Mouse (Mus musculus) megakaryocyte, adult 5-6 weeks (primary cell): ENCODE data around the gene Tab1. TPM values are rescaled to one million over a fixed set of nuclear protein-coding genes. Genes with fewer than 3 reads are reported as not detected.
A peak's percentile ranks its signal among the peaks of the same experiment; 100 is the strongest.
"Not testable (repeated sequence)": the region's sequence is repeated elsewhere in the genome, so short reads cannot be mapped to it uniquely, and the experiment has no call there.

Experiments used
- ATAC-seq: 2 replicates; pipeline ENCODE4 v1.8.0; 2016; ENCODE audit warnings: mild to moderate bottlenecking, inconsistent platforms; ENCODE audit not compliant: poor library complexity, severe bottlenecking
- total RNA-seq, 2 experiments: library from RNA; stranded (forward) in 1 of 2; stranded (reverse) in 1 of 2; fragments of 153-499, 151-499 nt in 1 of 2; fragments of 221-1000, 200-1000 nt in 1 of 2; gene quantifications; 2 replicates each; pipeline versions ENCODE4 v1.2.3 to v1.2.4; 2015 to 2017

The Tab1 gene
- total RNA-seq, 2 experiments from 2014 or later = 6.9 to 13.5 TPM

DNA sequence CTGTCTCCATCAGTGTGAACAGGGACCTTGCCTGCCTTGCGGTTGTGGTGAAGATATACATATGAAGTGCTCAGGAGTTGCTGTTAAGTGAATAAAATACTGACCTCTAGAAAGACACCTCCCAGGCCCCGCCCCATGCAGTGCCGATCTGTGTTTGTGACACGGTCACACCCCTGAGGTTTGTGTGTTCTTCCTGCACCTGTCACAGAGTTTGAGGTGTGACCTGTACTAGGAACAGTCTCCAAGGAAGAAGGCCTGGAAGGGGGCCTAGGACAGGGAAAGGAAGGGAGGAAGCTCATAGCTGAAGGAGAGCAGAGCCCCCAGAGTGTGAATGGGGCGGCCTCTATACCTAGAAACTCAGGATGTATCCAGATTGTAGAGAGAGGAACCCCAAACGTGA lies 30.4 kb upstream of the Tab1 start:
- ATAC-seq = no peak

DNA sequence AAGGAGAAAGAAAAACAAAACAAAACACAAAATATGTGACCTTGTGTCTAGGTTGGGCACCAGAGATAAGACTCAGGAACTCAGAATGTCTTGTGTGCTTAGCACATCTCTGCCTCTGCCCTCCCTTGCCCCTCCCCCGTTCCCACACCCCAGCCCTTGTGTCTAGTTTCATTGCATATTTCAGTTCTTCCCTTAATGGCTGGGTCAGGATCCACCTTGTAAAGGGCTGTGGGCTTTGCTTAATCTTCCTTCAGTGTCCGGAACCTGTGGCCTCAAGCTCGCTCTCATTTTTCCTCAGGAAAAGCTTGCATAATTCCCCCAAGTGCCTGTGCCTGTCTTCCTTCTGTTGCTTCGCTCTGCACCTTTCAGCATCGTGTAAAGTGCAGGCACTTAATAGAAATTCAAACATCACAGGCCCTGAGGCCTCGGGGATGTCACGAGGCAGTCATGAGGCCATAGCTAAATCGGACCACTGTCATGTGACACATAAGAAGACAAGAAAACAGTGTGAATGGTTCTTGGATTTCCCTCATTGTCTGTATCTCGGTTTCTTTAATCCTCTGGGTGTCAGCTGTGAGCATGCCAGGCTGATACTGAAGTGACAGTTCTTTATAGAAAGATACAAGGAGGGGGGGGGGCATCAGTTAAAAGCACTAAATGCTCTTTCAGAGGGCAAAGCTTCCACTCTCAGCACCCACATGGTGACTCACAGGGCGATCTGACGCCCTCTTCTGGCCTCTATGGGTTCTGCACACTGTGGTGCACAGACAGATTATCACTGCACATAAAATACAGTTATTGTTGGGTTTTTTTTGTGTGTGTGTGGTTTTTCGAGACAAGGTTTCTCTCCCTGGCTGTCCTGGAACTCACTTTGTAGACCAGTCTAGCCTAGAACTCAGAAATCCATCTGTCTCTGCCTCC lies 27.2 kb upstream of the Tab1 start:
- peak; percentile 27; the same call in 1 of the 2 replicates for ATAC-seq

DNA sequence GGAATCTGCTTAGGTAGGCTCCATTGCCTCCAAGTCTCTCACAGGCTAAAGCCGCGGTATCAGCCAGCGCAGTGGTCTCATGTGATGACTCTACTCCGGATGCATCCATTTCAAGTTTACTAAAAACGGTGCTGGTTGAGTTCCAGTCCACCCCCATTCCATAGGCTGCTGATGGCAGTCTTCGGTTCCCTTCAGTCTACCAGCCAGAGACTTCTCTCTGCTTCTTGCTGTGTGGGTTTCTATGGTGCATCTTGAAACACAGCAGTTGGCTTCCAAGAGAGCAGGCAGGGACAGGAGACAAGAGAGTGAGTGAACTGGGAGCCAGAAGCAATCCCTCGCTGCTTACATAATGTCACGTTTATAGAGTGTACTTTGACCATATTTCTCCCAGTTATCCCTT lies 25.8 kb upstream of the Tab1 start:
- ATAC-seq = no peak

DNA sequence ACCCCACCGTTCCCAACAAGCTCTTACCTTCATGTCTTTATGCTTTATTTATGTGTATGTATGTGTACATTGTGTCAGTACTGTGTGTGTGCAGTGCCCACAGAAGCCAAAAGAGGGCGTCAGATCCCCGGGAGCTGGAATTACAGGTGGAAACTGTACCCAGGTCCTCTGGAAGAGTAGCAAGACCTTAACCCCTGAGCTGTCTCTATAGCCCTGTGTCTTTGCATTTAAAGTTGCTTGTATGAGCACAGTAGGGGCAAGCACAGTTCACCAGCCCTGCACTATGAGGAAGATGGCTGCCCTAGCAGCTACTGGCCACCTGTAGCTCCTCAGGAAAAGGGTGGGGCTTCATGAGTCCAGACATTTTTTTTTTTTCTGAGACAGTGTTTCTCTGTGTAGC lies 25.4 kb upstream of the Tab1 start:
- no peak for ATAC-seq

DNA sequence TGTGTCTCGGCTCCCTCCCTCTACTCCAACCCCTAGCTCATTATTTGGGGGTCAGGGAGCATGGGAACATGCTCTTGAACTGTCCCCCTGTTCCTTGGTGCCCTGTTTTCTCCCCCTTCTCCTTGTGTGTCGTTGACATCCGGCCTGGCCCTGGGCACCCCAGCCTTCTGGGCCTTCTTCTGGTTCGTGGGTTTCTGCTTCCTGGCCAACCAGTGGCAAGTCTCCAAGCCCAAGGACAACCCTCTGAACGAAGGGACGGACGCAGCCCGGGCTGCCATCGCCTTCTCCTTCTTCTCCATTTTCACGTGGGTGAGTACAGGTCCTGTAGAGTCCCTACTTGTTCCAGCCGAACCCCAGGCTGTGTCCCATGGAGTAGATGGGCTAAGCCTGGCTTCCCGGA lies 21.5 kb upstream of the Tab1 start:
- ATAC-seq = no peak

DNA sequence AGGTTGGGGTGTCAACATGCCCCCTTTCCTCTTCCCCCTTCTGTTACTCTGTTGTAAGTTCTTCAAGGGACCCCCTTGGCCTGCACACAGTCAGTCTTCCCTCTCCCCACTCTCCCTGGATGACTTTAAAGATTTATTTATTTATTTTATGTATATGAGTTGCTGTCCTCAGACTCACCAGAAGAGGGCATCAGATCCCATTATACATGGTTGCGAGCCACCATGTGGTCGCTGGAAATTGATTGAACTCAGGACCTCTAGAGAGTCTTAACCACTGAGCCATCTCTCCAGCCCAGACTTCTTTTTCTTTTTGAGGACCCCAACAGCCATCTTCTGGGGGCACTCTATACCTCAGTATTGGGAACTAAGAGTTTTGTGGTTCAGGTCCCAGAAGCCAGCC lies 20.4 kb upstream of the Tab1 start:
- no peak for ATAC-seq

DNA sequence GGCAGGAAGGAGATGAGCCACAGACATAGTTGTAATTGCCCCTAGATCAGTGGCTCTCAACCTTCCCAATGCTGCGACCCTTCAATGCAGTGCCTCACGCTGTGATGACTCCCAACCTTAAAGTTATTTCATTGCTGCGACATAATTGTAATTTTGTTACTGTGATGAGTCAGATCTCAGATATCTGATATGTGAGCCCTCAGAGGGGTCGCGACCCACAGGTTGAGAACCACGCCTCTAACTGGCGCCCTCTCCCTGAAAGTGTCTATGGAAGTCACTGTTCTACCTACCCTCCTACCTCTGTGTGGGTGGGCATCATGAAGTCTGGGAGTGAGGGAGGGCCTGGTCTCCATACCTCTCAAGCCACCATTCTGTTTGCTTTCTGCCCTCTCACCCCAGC lies 18.5 kb upstream of the Tab1 start:
- ATAC-seq = no peak

DNA sequence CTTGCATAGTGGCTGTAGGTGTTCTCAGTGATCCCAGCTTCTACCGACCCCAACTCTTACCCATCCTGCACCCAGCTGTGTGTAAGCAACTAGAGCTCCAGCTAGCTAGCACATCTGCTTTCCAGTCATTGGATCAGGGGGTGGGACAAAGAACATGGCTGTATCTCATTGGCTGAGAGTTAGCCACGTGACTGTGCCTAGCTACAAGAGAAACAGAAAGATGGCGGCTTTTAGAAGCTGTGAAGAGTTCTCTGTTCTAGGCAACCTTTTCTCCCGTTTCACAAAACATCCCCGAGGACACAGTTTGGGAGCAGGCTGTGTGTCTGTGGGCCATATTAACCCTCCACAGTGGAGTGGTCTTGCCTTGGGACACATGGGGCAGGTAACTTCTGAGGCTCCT lies 17.7 kb upstream of the Tab1 start:
- no peak for ATAC-seq

DNA sequence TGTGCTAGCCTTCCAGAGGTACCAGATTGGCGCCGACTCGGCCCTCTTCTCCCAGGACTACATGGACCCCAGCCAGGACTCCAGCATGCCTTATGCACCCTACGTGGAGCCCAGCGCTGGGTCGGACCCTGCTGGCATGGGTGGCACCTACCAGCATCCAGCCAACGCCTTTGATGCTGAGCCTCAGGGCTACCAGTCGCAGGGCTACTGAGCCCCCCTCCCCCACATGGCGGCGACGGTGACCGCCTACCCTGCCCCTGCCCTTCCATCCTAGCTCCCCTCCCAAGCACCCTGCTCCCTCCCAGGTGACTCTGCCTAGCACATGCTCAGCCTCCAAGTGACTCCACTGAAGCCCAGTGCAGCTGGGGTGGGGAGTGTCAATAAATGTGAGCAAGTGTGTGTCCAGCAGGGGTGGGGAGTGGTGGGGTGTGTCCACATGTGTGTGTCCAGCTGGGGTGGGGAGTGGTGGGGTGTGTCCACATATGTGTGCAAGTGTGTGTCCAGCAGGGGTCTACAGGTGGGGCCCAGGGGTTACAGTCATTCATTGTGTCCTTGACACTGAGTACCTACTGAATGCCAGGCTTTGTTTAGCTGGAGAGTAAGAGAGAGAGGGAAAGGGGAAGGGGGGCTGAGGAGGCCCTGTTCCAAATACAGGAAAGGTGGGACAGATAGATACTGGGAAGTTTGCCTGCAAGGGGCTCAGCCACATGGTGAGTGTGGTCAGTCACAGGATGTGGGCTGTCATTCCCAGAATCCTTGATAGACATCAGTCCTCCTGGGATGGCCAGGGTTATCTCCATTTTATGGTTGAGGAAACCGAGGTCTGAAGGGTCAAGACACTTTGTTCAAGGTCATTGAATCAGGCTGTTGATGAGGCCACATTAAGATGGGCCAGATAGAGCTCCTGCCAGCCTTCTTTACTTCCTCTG lies 16.8 kb upstream of the Tab1 start:
- ATAC-seq = no peak

DNA sequence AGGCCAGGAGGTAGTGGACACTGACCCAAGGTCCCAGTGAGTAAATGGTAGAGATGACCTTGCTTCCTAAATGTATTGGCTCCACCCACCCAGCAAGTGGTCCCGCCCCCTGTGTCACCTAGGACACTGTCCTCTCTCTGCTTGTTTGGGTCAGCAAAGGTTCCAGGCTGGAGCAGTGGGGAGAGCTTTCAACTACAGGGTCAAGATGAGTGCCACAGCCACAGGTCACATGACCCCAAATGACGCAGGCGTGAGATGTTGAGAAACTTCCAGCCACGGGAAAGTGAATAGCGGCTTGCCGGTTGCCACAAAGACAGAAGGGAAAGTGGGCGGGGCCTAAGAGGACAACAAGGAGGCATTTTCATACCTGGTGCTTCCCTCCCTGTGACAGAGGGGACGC lies 15.8 kb upstream of the Tab1 start:
- ATAC-seq = peak; percentile 81

DNA sequence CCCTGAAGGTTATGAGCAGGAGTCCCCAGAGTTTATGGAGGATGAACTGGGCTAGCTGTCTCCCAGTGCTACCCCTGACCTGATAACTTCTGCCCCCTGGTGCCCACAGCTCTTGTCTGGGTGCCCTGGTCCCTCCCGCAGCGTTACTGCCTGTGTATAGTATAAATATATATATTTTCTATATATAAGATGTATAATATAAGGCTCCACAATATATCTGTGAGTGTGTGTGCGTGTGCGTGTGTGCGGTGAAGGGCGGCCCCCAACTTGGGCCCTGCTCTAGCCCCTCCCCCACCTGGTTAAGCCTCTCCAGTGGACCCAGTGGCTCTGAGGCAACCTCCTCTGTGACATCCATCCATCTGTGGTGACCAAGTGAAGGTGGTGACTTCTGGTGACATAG lies 13.9 kb upstream of the Tab1 start:
- ATAC-seq = no peak

DNA sequence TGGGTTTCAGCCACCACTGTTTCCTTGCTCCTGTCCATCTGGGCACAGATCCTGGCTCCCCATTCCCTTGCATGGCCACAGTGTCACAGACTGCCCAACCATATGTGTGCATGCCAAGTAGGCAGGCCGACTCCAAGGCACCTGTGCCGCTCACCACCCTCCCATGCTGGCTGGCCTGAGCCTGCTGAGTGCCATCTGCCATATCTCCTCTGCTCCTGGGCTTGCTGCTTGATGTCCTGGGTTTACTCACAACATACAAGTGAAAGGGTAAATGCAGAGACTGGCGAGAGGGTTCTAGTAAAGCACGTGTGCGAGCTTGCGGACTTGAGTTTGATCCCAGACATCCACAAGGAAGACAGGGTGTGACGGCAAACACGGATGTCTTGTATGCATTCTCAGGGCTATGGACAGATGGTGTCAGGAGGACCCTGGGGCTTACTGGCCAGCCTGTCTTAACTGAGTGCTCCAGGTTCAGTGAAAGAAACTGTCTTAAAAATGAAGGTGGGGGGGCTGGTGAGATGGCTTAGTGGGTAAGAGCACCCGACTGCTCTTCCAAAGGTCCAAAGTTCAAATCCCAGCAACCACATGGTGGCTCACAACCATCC lies 11.1 kb upstream of the Tab1 start:
- no peak for ATAC-seq

DNA sequence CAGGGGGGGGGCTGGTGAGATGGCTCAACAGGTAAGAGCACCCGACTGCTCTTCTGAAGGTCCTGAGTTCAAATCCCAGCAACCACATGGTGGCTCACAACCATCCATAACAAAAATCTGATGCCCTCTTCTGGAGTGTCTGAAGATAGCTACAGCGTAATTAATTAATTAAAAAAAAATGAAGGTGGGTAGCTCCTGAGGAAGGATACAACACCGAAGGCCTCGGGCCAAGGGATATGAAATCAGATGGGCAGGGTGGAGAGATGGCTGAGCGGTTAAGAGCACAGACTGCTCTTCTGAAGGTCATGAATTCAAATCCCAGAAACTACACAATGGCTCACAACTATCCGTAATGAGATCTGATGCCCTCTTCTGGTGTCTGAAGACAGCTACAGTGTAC lies 10.5 kb upstream of the Tab1 start:
- not testable (repeated sequence) for ATAC-seq

DNA sequence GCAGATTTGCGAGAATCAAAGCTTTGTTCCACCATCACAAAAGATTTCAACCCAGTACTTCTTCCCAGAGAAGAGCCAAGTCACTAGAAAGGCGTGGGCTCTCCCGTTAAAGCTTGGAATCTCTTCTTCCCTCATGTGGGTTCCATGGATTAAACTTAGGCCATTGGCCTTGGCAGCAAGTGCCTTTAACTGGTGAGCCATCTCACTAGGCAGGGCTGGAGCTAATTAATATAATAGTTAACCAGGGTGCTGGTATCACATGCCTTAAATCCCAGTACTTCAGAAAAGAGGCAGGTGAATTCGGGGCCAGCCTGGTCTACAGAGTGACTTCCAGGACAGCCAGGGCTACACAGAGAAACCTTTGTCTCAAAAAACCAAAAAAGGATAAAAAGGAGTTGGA lies 8.3 kb upstream of the Tab1 start:
- ATAC-seq = no peak

DNA sequence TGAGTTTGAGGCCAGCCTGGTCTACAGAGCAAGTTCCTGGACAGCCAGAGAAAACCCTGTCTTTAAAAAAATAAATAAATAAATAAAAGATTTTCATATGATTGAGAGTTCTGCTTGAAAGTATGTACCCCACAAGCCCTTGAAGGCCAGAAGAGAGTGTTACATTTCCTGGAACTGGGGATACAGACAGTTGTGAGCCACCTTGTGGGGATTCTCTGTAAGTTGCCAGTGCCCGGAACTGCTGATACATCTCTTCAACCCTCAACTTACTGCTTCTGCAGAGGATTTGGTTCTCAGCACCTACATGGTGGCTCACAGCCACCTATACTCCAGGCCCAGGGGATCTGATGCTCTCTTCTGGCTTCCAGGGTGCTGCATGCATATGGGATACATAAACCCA lies 5.7 kb upstream of the Tab1 start:
- ATAC-seq = no peak

DNA sequence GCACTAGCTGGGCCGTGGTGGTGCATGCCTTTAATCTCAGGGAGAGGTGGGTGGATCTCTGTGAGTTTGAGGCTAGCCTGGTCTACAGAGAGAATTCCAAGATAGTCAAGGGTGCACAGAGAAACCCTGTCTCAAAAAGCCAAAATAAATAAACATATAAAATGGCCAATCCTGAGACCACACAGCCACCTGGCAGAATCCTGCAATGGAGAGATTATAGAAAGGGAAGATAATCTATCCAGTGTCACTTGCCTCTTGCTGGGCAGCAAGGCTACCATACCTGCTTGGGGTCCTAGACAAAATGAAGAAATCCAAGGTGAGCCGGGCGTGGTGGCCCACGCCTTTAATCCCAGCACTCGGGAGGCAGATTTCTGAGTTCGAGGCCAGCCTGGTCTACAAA lies 2.9 kb upstream of the Tab1 start:
- no peak for ATAC-seq

DNA sequence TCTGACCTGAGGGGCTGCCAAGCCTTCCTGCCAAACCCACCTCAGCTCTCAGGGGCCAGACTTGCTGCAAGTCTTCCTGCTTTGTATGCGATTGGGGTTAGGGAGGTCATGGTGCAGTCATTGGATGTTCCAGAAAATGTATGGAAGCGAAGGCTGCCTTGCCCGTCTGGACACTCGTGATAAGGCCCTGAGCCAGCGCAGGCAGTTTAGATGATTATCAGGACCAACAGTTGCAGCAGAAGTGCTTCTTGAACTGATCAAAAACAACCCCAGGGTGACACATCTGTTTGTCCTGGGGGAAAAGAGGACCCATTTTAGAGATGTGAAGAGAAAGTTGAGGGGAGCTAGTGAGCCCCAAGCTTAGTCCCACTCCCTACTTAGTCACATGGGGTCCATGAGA lies 2.2 kb upstream of the Tab1 start:
- ATAC-seq = no peak

DNA sequence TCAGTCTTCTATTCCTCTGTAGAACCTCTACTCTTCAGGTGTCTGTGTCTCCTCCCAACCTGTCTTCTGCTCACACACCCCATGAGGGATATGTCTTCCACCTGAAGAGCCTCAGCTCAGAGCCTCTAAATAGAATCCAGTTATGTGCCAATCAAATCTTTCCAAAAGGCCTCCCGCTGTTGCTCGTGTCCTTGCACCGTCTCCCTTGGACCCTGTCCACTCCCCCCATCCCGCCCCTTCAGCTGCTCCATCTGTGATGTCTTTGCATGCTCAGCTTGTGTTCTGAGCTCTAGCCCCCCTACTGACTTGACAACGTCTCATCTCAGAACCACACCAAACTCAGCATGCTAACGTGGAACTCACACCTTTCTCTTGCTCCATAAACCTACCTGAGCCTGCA lies 1.5 kb upstream of the Tab1 start:
- ATAC-seq = no peak

DNA sequence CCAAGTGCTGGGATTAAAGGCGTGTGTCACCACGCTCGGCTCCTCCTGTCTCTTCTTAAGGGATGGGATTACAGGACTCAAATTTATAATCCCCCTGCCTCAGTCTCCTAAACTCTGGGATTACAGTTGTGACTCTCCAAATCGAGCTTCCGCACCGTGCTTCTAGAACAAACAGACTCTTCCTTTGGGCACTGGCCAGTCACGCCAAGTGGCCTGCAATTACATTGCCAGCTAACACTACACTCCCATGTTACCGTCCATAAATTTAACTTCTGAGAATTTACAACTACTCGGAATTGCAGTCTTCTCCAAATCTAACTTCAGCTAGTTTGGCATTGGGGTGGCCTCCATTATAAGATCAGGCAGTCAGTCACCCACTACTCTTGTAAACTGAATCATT lies 475 bp upstream of the Tab1 start:
- ATAC-seq = no peak

DNA sequence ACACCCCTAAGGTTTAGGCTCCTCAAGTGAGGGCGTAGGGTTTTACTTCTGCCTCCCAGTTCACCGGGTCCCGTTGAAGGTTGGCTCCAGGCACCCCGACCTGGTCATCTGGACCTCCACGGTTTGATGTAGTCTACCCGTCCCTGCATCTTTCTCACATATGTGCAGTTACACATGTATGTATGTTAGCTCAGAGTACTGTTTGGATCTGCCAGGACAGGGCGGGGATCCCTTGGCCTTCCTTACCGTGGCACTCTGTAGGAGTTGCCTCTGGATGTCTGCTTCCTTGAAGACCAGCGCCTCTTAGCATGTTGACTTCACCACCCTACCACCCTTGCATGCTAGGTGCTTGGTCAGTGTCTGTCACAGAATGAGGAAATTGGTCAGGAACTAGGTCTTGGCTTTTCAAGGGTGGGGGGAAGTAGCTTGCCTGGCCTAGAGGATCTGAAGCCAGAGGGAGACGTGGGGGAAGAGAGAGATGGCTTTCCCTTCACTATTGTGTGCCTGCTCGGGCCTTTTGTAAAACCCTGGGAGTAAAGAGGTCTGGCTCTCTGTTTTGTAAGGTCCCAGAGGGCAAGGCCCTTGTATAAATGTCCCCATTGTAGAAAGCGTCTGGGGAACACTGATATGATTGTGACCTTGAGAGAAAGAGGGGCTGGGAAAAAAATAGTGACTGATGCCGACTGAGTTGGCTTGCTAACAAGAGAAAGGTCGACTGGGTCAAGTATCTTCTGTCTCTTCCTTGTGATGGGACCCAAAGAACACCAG lies 939 bp downstream of the Tab1 start:
- ATAC-seq = peak; percentile 86

DNA sequence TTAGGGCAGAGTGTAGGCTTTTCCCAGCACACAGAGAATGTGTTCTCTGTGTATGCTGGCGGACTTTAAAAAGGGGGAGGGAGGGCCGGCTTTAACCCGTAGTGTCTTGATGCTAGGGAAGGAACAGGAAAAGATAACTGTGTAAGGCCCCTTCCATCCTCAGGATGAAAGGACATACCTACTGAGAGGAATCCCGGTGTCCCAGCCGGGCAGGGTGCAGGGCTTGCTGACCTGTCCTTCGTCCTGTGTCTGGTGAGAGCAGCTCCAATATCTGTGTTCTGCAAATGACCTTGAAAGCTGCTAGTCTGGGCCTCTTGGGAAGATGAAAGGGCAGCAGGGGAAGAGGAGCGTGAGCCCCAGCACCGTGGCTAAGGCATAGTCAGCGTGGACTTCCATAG lies 1.5 kb downstream of the Tab1 start:
- ATAC-seq = no peak
